Mouse (Mus musculus) v-Abl transformed pro-B cells (cell line): ENCODE data around the gene Platr17.
"Not testable (repeated sequence)": the region's sequence is repeated elsewhere in the genome, so short reads cannot be mapped to it uniquely, and the experiment has no call there.

Source experiments
- in situ Hi-C, 2 experiments: fragments of 400-800 bp; cut with MboI; formaldehyde crosslinking; loops; one replicate each; pipeline ENCODE4 v1.15.1; 2025; ENCODE audit not compliant: unreplicated experiment in 2 of 2

Gene Platr17

DNA sequence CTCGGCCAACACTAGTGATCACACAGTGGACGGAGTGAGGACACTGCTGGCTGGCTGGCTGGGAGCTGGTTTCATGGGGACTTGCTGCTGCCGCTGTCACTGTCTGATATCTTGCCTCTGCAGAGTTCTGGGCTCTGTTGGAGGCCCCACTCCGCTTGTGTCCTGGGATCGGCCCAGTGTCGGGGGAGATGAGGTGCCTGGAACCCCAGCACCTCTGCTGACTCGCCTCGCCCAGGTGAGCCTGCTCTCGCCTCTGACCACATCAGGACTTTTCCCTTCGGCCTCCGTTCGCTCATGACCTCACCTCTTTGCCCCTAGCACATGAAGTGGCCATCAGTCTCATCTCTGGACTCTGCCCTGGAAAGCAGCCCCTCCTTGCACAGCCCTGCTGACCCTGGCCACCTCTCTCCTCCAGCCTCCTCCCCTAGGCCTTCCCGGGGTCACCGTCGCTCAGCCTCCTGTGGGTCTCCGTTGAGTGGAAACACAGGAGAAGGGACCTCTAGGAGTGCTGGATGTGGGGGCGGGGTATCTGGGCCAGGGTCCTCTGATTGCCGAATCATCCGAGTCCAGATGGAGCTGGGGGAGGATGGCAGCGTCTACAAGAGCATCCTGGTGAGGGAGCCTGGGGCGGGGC, 30.6 kb downstream of the Platr17 start:
- in situ Hi-C loops, result no loop called here

DNA sequence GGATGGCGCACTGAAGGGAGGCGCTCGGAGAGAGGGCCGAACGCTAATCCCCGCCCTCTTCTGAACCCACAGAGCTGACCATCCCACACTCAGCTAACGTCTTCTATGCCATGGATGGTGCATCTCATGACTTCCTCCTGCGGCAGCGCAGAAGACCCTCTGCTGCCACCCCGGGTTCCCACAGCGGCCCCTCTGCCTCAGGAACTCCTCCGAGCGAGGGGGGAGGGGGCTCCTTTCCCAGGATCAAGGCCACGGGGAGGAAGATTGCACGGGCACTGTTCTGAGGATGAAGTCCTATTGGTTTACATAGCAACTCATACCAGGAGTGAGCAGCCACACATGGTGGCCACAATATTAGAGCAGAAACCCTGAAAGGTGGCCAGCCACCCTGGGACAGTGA, 32.1 kb downstream of the Platr17 start:
- in situ Hi-C loops, result no loop called here

DNA sequence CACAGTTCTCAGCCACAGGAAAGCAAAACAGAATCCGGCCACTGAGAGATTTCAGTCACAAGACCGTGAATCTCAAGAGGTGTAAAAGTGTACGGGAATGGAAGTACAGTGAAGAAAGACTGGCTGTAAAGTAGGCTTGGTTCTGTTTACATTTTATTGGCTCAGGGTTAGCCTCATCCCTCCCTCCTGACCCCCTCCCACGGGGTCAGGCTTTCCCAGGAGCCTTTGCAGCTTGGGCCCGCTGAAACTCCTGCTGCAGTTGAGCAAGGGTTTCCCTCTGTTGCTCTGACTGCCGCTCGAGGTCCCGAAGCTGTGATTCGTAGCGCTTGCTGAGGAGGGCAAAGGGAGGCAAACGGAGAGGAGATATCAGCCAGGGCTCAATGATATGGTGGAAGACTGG, 33.8 kb downstream of the Platr17 start:
- in situ Hi-C loops, result no loop called here

DNA sequence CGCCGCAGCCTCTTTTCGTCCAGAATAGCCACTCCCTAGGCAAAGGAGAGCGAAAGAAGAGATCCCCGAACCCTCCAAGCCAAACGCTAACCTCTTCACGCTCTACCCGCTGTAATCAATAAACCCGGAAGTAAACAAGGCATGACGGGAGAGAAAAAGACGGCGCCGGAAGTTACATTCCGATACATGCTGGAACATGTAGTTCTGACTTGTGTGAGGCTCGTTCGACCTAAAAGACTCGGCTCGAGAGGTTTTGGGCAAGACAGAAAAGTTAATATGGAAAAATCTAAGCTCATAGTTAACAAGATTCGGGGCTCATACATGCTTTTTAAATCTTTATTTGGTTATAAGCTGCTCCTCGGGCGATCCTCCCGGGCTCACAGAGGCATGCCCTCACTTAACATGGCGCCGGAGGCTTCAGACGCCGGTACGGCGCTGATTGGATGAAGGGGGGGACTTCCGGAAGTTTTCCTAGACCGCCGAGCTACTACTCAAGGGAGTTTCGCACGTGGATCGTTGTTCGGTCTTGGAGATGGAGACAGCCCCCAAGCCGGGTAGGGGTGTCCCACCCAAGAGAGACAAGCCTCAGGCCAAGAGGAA, 35.4 kb downstream of the Platr17 start, which contains the start of the genes Pfdn6 and Wdr46:
Gene Pfdn6, minus strand, starts transcription at position 138 of the 600 bp plus-strand sequence.
Gene Wdr46, plus strand, starts transcription at position 455 of the 600 bp plus-strand sequence.
- in situ Hi-C loops, result no loop called here

DNA sequence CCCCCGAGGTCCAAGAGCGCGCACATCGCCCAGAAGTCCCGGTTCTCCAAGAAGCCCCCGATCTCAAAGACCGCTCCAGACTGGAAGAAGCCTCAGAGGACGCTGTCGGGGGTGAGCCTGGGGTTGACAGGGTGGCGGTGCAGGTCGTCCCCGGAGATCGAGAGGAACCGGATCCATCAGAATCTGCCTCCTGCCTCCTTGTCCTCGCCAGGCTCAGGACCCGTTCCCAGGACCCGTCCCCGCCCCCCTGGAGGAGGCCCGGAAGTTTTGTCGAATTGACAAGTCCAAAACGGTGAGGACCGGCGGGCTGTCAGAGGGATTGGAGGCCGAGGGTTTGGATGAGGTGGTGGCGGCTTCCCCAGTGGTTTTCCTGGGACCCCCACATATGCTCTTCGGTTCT, 36.0 kb downstream of the Platr17 start:
- in situ Hi-C loops, result no loop called here

DNA sequence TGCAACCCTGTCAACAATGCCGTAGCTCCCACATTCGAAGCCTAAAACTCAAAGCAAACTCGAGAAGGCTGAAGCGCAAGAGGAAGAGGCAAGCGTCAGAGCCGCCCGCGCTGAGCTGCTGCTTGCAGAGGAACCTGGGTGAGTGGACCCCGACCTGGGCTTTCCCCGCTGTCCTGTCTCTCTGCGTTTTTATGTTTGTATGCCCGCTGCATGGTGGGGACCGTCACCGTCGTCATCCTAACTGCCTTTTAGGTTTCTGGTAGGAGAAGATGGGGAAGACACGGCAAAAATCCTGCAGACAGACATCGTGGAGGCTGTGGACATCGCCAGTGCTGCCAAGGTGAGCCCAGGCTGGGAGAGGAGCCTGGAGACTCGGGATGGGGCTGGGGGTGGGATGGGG, 36.4 kb downstream of the Platr17 start:
- in situ Hi-C loops, result no loop called here

DNA sequence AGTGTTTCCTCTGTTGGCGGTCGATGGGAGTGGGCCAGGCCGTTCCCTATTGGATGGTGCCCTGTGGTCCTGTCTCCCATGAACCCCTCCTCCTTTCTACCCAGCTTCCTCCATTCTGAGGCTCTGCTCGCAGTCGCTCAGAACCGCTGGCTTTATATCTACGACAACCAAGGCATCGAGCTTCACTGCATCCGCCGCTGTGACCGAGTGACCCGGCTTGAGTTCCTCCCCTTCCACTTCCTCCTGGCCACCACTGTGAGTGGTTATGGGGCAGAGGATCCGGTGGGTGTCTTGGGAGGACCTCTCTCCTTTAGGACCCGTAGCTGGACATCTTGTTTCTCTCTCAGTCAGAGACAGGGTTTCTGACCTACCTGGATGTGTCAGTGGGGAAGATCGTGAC, 38.5 kb downstream of the Platr17 start:
- in situ Hi-C loops, result no loop called here

DNA sequence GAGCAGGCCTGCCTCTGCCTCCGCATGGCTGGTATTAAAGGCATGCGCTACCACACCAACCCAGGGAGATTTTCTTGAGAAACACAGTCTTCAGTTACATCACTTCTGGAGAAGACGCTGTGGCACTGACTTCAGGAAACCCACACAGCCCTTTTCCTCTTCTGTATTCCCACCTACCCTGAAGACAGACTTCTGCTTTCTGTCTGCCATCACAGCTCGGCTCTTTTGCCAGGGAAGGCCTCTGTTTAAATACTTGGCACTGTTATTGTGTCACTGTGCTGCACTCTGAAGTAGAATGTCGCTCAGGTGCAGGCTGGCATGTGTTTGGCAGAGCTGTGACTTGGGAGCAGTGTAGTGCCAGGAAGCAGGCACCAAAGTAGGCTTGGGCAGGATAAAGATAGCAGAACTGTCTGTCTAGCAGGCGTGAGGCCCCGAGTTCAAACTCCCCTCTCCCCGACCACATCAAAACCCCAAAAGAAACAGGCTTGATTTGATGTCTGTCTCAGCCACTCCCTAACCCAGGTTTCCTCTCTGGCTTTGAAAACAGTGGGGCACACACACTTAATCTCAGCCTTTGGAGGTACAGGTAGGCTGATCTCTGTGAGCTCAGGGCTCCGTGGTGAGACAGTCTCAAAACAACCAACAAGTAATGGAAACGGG, 42.6 kb downstream of the Platr17 start:
- in situ Hi-C loops, result no loop called here

DNA sequence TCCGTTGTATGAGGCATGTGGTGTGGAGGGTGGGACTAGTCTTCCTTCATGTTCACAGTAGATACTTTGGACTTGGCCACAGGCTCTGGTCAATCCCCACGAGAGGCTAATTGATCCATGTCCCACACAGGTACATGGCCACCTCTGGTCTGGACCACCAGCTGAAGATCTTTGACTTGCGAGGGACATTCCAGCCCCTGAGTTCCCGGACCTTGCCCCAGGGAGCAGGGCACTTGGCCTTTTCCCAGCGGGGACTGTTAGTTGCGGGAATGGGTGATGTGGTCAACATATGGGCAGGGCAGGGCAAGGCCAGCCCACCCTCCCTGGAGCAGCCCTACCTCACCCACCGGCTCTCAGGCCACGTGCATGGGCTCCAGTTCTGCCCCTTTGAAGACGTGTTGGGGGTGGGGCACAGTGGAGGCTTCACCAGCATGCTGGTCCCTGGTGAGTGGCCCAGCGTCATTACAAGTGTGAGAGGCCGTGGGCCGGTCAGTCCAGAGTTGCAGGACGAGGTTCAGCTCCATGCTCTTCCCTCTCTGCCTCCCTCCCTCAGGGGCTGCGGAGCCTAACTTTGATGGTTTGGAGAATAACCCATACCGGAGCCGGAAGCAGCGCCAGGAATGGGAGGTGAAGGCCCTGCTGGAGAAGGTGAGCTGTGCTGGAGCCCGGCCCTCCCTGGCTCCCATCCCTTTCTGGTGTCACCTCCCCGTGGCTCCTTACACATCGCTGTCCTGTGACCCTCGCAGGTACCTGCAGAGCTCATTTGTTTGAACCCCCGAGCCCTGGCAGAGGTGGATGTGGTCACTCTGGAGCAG, 43.4 kb downstream of the Platr17 start:
- in situ Hi-C loops, result no loop called here

DNA sequence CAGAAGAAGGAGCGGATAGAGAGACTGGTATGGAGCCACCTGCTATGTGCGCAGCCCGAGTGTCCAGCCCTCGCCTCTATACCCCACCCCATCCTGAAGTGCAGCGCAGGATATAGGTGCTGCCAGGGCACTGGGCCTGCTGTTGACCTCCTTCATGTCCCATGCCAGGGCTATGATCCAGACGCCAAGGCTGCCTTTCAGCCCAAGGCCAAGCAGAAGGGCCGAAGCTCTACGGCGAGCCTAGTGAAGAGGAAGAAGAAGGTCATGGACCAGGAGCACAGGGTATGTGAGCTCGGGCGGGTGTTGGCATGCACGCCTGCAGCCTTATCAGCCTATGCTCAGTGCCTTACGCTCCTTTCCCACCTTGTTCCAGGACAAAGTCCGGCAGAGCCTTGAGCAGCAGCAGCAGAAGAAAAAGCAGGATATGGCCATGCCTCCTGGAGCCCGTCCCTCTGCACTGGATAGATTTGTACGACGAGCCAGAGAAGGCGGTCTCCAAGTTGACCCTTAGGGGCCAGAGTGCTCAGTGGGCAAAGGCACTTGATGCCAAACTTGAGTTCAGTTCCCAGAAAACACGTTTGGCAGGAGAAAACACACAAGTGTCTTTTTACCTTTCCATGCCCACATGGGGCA, 44.1 kb downstream of the Platr17 start:
- in situ Hi-C loops, result no loop called here

DNA sequence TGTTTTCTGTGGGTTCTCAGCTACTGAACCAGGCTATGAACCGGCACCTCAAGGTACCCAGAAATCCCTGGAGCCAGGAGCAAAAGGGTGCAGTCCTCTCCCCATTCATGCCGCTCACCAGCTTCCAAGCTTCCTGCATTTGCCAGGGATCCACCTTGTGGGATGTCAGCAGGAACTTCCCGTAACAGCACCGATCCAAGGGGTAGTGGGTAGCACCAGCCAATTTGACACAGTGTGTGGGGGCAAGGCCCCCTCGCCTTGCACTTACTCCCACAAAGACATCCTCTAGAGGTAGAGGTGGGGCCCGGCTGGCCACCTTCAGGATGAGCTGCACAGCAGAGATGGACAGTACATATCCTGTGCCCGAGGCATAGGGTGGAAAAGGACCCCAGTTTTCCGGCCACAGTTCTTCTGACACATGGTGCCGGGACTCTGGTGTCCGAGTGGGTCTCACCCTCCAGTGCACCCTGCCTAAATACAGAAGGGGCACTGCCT, 45.2 kb downstream of the Platr17 start:
- in situ Hi-C loops, result no loop called here

DNA sequence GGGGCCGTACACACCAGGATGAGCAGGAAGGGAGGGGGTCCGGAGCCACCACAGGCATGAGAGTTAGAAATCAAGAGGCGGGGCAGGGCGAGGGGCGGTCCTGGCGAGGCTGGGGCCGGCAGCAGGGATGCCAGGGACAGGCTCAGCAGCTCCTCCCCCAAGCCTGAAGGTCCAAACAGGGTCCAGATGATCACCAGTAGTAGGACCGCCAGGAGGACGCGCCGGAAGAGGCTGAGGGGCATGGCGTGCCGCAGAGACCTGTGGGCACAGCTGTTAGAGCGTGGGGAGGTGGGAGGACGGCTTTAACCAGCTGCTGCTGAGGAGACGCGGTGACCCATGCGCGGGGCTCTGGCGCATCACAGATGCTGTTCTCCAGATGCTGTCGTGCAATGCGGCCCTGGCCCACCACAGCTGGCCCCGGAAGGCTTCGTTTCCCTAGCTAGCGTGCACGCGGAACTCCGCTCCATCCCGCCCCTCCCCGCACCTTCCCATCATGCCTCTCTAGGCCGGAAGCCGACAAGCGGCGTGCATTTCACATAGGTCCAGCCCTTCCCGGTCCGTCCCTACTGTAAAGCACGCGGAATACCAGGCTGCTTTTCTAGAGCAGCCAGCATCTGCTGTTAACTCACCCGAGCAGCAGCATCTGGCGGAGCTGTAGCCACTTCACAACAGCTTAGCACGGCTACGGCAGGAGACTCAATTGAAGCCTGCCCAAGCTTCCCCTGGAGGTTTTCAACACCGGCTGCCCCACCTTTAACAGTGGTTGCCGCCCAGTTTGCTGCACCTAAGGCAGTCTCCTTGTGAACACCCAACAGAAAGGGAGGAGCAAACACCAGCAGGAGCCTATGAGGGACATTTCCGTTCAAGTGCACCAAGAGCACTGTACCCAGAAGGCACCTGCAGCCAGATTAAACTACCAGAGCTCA, 46.3 kb downstream of the Platr17 start, which contains the start of gene B3galt4:
Gene B3galt4, minus strand, starts transcription at position 468 of the 926 bp plus-strand sequence.
- in situ Hi-C loops, result no loop called here

DNA sequence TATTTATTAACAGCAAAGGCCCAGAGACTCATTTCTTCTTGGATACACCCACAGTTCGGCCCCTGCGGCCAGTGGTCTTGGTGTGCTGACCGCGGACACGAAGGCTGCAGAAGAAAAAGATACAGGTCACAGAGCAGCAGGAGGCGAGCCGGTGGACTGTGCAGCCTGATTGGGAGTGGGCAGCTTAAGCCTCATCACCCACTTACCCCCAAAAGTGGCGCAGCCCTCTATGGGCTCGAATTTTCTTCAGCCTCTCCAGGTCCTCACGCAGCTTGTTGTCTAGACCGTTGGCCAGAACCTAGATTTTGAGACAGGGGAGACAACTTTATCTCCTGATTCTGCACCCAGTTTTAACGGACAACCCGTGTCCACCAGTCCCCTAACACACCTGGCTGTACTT, 47.1 kb downstream of the Platr17 start:
- in situ Hi-C loops, result not testable (repeated sequence)

DNA sequence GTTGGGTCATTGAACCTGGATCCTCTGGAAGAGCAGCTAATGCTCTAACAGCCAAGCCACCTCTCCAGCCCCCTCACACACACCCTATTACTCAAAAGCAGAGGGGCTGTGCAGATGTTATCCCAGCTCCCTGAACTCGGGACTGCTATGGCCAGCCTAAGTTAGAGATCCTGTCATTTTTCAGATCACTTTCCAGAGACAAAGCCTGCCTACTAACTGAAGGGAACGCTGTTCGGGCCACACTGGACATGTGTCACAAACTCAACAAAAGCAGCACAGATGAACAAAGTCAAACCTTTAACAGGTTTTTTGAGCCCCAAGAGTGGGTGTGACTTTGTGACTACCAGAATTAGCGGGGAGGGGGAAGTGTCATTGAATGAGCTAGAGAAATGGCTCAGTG, 47.9 kb downstream of the Platr17 start:
- in situ Hi-C loops, result no loop called here

DNA sequence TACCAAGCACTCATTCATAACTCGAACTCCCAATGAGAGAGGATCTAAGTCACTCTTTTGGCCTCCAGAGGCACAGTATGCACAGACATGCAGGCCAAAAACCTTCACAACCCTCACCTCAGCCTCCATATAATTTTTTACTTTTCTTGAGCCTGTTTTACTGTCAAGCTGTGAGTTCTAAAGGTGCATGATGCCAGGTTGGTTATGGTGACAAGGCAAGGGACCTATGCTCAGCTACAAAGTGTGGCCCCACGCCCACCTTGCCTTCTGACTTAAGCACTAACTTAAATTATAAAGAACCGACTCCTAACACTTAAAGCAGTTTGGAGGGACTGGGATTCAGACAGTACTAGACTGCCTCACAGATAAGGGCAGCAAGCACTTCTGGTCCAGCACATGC, 48.4 kb downstream of the Platr17 start:
- in situ Hi-C loops, result no loop called here

DNA sequence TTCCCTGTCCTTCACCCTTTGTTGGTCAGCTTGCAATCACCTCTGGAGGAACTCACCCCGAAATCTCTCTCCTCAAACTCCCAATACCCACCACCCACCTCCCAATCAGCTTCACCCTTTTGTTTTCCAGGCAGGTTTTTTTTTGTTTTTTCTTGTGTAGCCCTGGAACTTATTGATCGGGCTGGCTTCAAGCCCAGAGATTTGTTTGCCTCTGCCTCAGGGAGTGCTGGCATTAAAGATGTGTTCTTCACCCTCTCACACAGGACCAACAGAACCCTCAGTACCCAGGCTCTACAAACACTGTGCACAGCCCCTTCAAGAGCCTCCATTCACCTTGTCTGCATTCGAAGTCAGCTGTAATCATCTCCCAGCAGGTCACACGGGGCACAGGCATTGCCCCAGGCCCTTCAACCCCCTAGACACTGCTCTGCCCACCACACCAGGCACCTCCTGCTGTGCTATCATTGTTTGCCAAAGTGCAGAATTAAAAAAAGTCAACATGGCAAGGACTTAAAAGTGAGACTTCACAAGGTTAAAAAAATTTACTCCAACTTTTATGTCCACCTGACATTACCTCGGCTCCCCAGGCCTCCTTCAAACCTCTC, 49.1 kb downstream of the Platr17 start:
- in situ Hi-C loops, result no loop called here

DNA sequence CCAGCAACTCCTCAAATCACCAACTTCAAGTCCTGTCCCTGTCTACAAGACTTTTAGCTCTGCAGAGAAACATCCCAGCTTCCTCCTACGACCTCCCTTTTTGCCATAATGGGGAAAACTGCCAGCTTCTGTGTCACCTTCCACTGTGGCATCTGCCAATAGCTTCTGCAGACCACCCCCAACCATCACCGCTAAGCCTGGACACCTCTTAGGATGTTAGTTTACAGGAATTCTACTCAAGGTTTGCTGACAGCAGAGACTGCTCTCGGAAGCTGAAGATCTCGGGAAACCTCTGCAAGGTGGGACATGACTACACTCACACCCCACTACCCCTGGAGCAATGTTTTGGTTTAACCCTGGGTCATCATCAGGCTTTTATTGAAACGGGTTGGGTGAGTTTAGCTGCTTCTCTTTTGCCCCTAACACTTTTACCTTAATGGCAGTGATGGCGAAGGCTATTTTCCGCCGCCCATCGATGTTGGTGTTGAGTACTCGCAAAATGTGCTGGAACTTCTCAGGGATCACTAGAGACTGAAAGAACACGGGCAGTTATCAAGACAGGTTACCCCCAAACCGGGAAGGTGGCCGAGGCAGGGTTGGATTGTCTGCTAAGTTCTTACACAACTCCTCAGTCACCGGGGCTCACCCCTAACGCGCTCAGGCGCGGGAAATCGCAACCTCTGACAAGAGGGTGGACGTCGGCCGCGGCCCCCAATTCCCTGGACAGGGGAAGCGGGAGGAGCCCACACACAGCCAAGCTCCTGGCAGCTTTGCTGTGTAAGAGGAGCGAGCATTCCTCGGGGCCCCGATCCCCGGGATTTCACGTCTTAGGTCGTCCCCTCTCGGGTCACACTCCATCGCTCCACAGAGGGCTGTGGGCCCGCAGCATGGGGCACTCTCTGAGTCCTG, 50.0 kb downstream of the Platr17 start:
- in situ Hi-C loops, result no loop called here
